23 mouse cellular contexts compared by ENCODE assay signal in the genomic region with DNA sequence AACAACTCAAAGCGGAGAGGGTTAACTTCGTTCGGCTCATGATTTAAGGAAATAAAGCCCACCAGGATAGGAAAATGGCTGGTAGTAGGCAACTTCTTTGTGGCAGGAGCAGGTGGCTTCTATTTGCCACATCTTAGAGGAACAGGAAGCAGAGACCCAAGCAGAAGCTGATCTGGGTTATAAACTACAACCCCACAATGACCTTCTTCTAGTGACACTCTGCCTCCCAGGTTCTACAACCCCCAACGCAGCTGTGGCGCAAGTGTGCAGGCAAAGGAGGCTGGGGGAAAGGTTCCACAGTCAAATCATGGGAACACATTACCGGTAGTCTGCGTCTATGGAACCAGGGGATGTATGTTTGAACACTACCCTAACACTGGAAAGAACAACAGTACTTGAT. TPM values are rescaled to one million over a fixed set of nuclear protein-coding genes. Genes with fewer than 3 reads are reported as not detected.
DNase-seq lines count a peak whose midpoint lies in the region; ATAC-seq and TF ChIP-seq lines count a peak whose summit lies in the region.
"Had no signal": no experiment of that assay in that cellular context is flagged by ENCODE, and none has a peak within 500 bp of the region (broad histone marks: within the 10 kb centered on the region; RNA-seq: fewer than 3 reads in every experiment).

No protein-coding gene starts in this region.

- peak; percentile 64 to 79 for ATAC-seq in hematopoietic stem cell, adult 5-6 weeks (replicated peaks in 1 of 2; ENCODE audit: insufficient read depth in 1 of 2, low FRiP score in 2 of 2, low TSS enrichment in 1 of 2, low read depth in 1 of 2, poor library complexity in 2 of 2, severe bottlenecking in 2 of 2)
- no peak for ATAC-seq in CD4-positive, CD25-positive, alpha-beta regulatory T cell, adult 4 months
- ATAC-seq in frontal cortex, adult (ENCODE audit: low TSS enrichment) = no peak
- ATAC-seq: forebrain, embryonic 15.5 days; liver, postnatal 0 days had no signal

- 45% methylated on average over 7 of the region's 7 CpGs for WGBS in spleen, adult 2 months

- no peak for TF ChIP-seq CTCF in spleen, adult 2 months (IDR thresholded peaks at IDR 0.05; ENCODE audit: extremely low read depth, insufficient read depth, insufficient read length, insufficient replicate concordance)

- no peak for TF ChIP-seq POLR2A in spleen, adult 2 months (IDR thresholded peaks at IDR 0.05; ENCODE audit: low read depth, low read length)

- H3K27me3 ChIP-seq in spleen, adult 2 months (ENCODE audit: control insufficient read depth, insufficient read depth, low read length) = no peaks in the 10 kb centered on the region
- H3K27me3 ChIP-seq: forebrain, embryonic 15.5 days; heart, embryonic 15.5 days had no signal

- H3K36me3 ChIP-seq in spleen, adult 2 months (ENCODE audit: control insufficient read depth, insufficient read depth, low read length) = no peaks in the 10 kb centered on the region; the same call in 1 of the 2 replicates
- H3K36me3 ChIP-seq: forebrain, embryonic 15.5 days; heart, embryonic 15.5 days; hindbrain, embryonic 13.5 days had no signal

- no peak overlapping the region for H3K4me3 ChIP-seq in spleen, adult 2 months (ENCODE audit: extremely low read depth, insufficient read depth, insufficient read length)
- H3K4me3 ChIP-seq: forebrain, embryonic 15.5 days; heart, embryonic 15.5 days; hindbrain, embryonic 13.5 days; limb, embryonic 13.5 days had no signal

- no peak for DNase-seq in spleen, adult 2 months (ENCODE audit: low read depth in 1 of 2, low spot score in 2 of 2)
- no peak for DNase-seq in spleen, postnatal 14 days (ENCODE audit: low spot score in 2 of 2)
- DNase-seq in thymus, postnatal 0 days (ENCODE audit: low spot score) = peak; percentile 74
- DNase-seq in thymus, postnatal 4 days = peak; percentile 52
- DNase-seq in heart, adult 18-20 months = no peak
- DNase-seq: adrenal gland, adult 8-10 months; cerebellum, adult 8-10 months; cerebellum, postnatal 25 days; heart, postnatal 36 days; kidney, adult 11 months; kidney, postnatal 14 days; liver, postnatal 0 days; lung, postnatal 4 days; midbrain, embryonic 14.5 days; retina, postnatal 1 day; right cerebral cortex, postnatal 14 days had no signal

- peak overlapping the region; percentile 62 for H3K27ac ChIP-seq in spleen, adult 2 months (ENCODE audit: insufficient read depth, low read length)
- H3K27ac ChIP-seq: forebrain, embryonic 15.5 days; heart, embryonic 15.5 days; hindbrain, embryonic 13.5 days; limb, embryonic 13.5 days had no signal

- peaks cover 2% of the 10 kb centered on the region; the same call in 1 of the 2 replicates for H3K4me1 ChIP-seq in spleen, adult 2 months (ENCODE audit: control insufficient read depth, insufficient read depth, insufficient read length)
- H3K4me1 ChIP-seq: forebrain, embryonic 15.5 days; heart, embryonic 15.5 days; hindbrain, embryonic 13.5 days; limb, embryonic 13.5 days had no signal

RNA-seq across cellular contexts. Expression of a gene that starts 22.8 kb away (rescaled TPM):
- polyA plus RNA-seq in spleen, adult 2 months (2012; rRNA removed) = 19.7 and 26.6 TPM in 2 replicates
- total RNA-seq in hematopoietic stem cell, adult 5-6 weeks (2017) = 53.2 and 71.5 TPM in 2 replicates
- polyA plus RNA-seq in thymus, postnatal 0 days (2015; fragmentation: Nextera tagmentation; extraction: Ambion mirVana) = 108 and 125 TPM in 2 replicates
- 10 to 100 TPM; 65.9 to 78.1 TPM for polyA plus RNA-seq in CD4-positive, CD25-positive, alpha-beta regulatory T cell, adult 4 months (2017; shearing (Covaris generic))
- 10 to 100 TPM; 15.1 to 25.0 TPM for total RNA-seq in heart, adult 18-20 months (2021)

RNA-seq across cellular contexts. Expression of a gene that starts 29.3 kb away (rescaled TPM):
- polyA plus RNA-seq in spleen, adult 2 months (2012; rRNA removed) = 1.8 and 2.6 TPM in 2 replicates
- 9.2 and 17.6 TPM in 2 replicates for total RNA-seq in hematopoietic stem cell, adult 5-6 weeks (2017)
- polyA plus RNA-seq in thymus, postnatal 0 days (2015; fragmentation: Nextera tagmentation; extraction: Ambion mirVana) = 1.5 and 2.0 TPM in 2 replicates
- polyA plus RNA-seq in CD4-positive, CD25-positive, alpha-beta regulatory T cell, adult 4 months (2017; shearing (Covaris generic)) = 10 to 100 TPM in 1 of 2 experiments, 1 to 10 TPM in 1; 8.7 to 11.5 TPM
- total RNA-seq in heart, adult 18-20 months (2021) = 1 to 10 TPM; 2.6 to 3.8 TPM

Comparison
In these comparisons a context has a peak if more than half of its experiments do, and no peak if none do; other contexts are left out.
1. DNase-seq: peak in thymus, postnatal 0 days (single experiment) and thymus, postnatal 4 days (single experiment); none in spleen, adult 2 months (0 of 2), spleen, postnatal 14 days (0 of 2) and heart, adult 18-20 months (0 of 2).
2. ATAC-seq: peak in hematopoietic stem cell, adult 5-6 weeks (2 of 2); none in CD4-positive, CD25-positive, alpha-beta regulatory T cell, adult 4 months (single experiment) and frontal cortex, adult (single experiment).